Mouse (Mus musculus) hematopoietic stem cell, adult 5-6 weeks (primary cell): ENCODE data around the gene Wnt10a. TPM values are rescaled to one million over a fixed set of nuclear protein-coding genes. Genes with fewer than 3 reads are reported as not detected.

Source experiments
- ATAC-seq, 2 experiments: fragments of 125-278 bp in 1 of 2; replicated peaks in 1 of 2; 2 replicates each; pipeline ENCODE4 v1.8.0; 2016 to 2017; ENCODE audit warnings: inconsistent platforms in 2 of 2, mild to moderate bottlenecking in 2 of 2, moderate number of reproducible peaks in 2 of 2, low read depth in 1 of 2, moderate TSS enrichment in 1 of 2; ENCODE audit not compliant: low FRiP score in 2 of 2, poor library complexity in 2 of 2, severe bottlenecking in 2 of 2, insufficient read depth in 1 of 2, low TSS enrichment in 1 of 2
- total RNA-seq: library from RNA; stranded (forward); fragments of 172-1452, 232-1000 nt; gene quantifications from 2 replicates; pipeline ENCODE4 v1.2.3, GENCODE M21; 2017

Wnt10a gene
- not detected in 2 replicates for total RNA-seq

- no peak for ATAC-seq
These were observed at the start of gene Wnt10a for GRCm38 (mm10) chr1:74791249-74791648. Gene Wnt10a (plus strand): TSS chr1:74791516.

- ATAC-seq = no peak
These were observed 44.0 kb upstream of the Wnt10a start for GRCm38 (mm10) chr1:74747335-74747734.

GRCm38 (mm10) chr1:74748643-74749271 is 42.6 kb upstream of the Wnt10a start, which contains the start of gene Prkag3:
Gene Prkag3 (minus strand): TSS chr1:74749221.
- ATAC-seq = peak; percentile 86 to 91

- ATAC-seq = no peak
These were observed 42.0 kb upstream of the Wnt10a start for GRCm38 (mm10) chr1:74749301-74749700.

- ATAC-seq = no peak
These were observed 40.6 kb upstream of the Wnt10a start for GRCm38 (mm10) chr1:74750683-74751082.

- no peak for ATAC-seq
These were observed 39.2 kb upstream of the Wnt10a start for GRCm38 (mm10) chr1:74752150-74752549.

GRCm38 (mm10) chr1:74752833-74753232 is 38.5 kb upstream of the Wnt10a start:
- no peak for ATAC-seq

- no peak for ATAC-seq
These were observed 37.9 kb upstream of the Wnt10a start for GRCm38 (mm10) chr1:74753266-74753974.

- no peak; a peak in 1 of 4 replicates for ATAC-seq
These were observed 37.0 kb upstream of the Wnt10a start for GRCm38 (mm10) chr1:74754175-74754785.

GRCm38 (mm10) chr1:74759773-74760172 is 31.5 kb upstream of the Wnt10a start:
- ATAC-seq = peak in 1 of 2 experiments; percentile 48; a peak in 1 of 4 replicates

GRCm38 (mm10) chr1:74763081-74763480 is 28.2 kb upstream of the Wnt10a start:
- ATAC-seq = peak; percentile 73

- ATAC-seq = no peak
These were observed 20.4 kb upstream of the Wnt10a start for GRCm38 (mm10) chr1:74770727-74771466.

GRCm38 (mm10) chr1:74771467-74771844 is 19.9 kb upstream of the Wnt10a start:
- no peak for ATAC-seq

GRCm38 (mm10) chr1:74771845-74771930 is 19.6 kb upstream of the Wnt10a start, which contains the start of gene Wnt6:
Gene Wnt6 (plus strand): TSS chr1:74771892.
- no peak for ATAC-seq

GRCm38 (mm10) chr1:74771931-74772620 is 19.2 kb upstream of the Wnt10a start:
- no peak for ATAC-seq

- peak; percentile 88 to 94 for ATAC-seq
These were observed 18.2 kb upstream of the Wnt10a start for GRCm38 (mm10) chr1:74773136-74773535.

- no peak for ATAC-seq
These were observed 17.3 kb upstream of the Wnt10a start for GRCm38 (mm10) chr1:74774062-74774461.

GRCm38 (mm10) chr1:74775816-74776215 is 15.5 kb upstream of the Wnt10a start:
- ATAC-seq = 0 out of 4 replicates have a peak, but pooled peaks of 1 of the 2 experiments have one; percentile 32
